Mouse (Mus musculus) cerebellum, adult 2 months (tissue): ENCODE measurements around the gene Rps6ka2. TPM values are rescaled to one million over a fixed set of nuclear protein-coding genes. Genes with fewer than 3 reads are reported as not detected.
A peak's percentile ranks its signal among the peaks of the same experiment; 100 is the strongest.
"Not testable (repeated sequence)": the region's sequence is repeated elsewhere in the genome, so short reads cannot be mapped to it uniquely, and the experiment has no call there.

ENCODE experiments used
- DNase-seq, 2 experiments: peaks; one replicate each; pipeline ENCODE4 v3.0.0; 2021
- H3K27ac ChIP-seq: fragments of 200-500 bp; 2 replicates; pipeline ENCODE4 v1.5.1; 2012; ENCODE audit warnings: low read length, control low read depth, inconsistent platforms; ENCODE audit not compliant: insufficient read depth
- H3K27me3 ChIP-seq: fragments of 200-500 bp; 2 replicates; pipeline ENCODE4 v1.6.1; 2012; ENCODE audit warnings: inconsistent platforms, mild to moderate bottlenecking, low read length, moderate library complexity; ENCODE audit not compliant: control insufficient read depth, insufficient read depth
- H3K4me1 ChIP-seq: fragments of 200-500 bp; 2 replicates; pipeline ENCODE4 v1.6.1; 2011; ENCODE audit warnings: low read length; ENCODE audit not compliant: control insufficient read depth, insufficient read depth
- H3K4me3 ChIP-seq: fragments of 200-500 bp; replicated peaks from 2 replicates; pipeline ENCODE3; 2011; ENCODE audit warnings: mild to moderate bottlenecking, low read depth, low read length, control low read depth; ENCODE audit not compliant: insufficient read depth
- CTCF ChIP-seq: fragments of 200-500 bp; IDR thresholded peaks from 2 replicates; pipeline ENCODE4 v1.5.1; 2011; ENCODE audit warnings: low read depth, mild to moderate bottlenecking, control low read depth, low read length, moderate library complexity, borderline replicate concordance; ENCODE audit not compliant: insufficient read depth
- POLR2A ChIP-seq: fragments of 200-500 bp; IDR thresholded peaks from 2 replicates; pipeline ENCODE4 v1.6.1; 2011; ENCODE audit warnings: low read length, control low read depth, borderline replicate concordance; ENCODE audit not compliant: insufficient read depth
- WGBS: fragments of 180-500 bp; shearing (Covaris S2); methylation state at CpG from one replicate; pipeline ENCODE4 v1.1.7; 2018; 5-methylcytosine and 5-hydroxymethylcytosine counted together
- polyA plus RNA-seq: library from polyadenylated mRNA; depleted of rRNA; stranded (reverse); fragments of >200 nt; gene quantifications from 2 replicates; pipeline ENCODE4 v1.2.3, GENCODE M21; 2012

Gene Rps6ka2
- polyA plus RNA-seq, 1 experiment, result 23.4 TPM

DNA sequence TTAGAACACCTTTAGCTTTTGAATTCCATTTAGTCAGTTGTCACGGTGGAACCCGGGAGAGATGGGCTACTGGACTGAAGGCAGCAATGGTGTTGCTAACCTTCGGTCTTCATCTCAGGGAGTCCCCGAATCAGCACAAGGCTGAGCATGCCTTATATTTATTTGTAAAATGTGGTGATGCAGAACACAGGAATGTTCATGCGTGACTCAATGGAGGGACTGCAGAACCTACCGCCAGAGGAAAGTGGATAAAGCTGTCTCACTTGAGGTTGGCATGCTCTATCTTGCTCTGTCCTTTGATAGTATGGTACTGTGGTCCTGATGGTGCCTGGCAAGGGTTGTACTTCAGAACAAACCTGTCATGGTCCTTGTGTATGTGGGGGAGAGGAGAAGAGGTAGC, 8.3 kb downstream of the Rps6ka2 start:
- H3K4me3 ChIP-seq, result no peak overlapping the region
- no peaks in the 10 kb centered on the region for H3K27me3 ChIP-seq
- H3K27ac ChIP-seq, result no peak overlapping the region
- WGBS, result 97% methylated on average over 6 of the region's 6 CpGs
- TF ChIP-seq POLR2A, result no peak
- no peak for TF ChIP-seq CTCF
- DNase-seq, result no peak
- H3K4me1 ChIP-seq, result peaks cover 20% of the 10 kb centered on the region

- Histone ChIP-seq H3K4me3 (no peak overlapping the region), H3K4me1 (peaks cover 18% of the 10 kb centered on the region), H3K27me3 (no peaks in the 10 kb centered on the region), H3K27ac (no peak overlapping the region)
- WGBS, result 60% methylated on average over 9 of the region's 9 CpGs
- TF ChIP-seq POLR2A (no peak), CTCF (no peak)
- DNase-seq, result no peak
Observed at GRCm38 (mm10) chr17:7182187-7182586, 12.3 kb downstream of the Rps6ka2 start.

DNA sequence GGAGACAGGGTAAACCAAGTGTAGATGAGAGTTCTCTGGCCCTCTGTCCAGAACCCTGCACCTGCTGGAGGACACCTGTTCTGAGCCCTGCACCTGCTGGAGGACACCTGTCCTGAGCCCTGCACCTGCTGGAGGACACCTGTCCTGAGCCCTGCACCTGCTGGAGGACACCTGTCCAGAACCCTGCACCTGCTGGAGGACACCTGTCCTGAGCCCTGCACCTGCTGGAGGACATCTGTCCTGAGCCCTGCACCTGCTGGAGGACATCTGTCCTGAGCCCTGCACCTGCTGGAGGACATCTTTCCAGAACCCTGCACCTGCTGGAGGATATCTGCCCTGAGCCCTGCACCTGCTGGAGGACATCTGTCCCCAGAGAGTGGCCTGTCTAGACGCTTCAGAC, 17.1 kb downstream of the Rps6ka2 start:
- H3K4me1 ChIP-seq, H3K4me3 ChIP-seq, H3K27ac ChIP-seq, DNase-seq, H3K27me3 ChIP-seq: not testable (repeated sequence)
- WGBS, result 63% methylated on average over 1 of the region's 1 CpGs

DNA sequence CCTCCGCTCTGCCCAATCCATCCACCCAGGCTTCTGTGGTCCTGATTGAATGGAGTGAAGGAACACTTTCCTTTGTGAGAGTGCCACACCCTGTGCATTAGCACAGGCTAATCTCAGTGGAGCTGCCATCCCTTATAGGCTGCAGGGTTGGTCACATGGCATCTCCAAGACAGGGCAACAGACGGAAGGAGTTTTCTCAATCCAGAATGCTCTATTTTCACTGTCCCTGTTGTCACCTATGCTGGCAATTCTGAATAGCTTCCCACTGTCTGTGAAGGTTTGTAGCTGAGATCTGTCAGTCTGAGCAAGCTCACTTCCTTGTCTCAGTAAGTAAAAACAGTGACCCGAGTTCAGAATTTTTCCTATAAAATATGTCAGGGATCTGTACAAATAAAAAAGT, 19.5 kb downstream of the Rps6ka2 start:
- Histone ChIP-seq H3K27ac (no peak overlapping the region), H3K27me3 (no peaks in the 10 kb centered on the region), H3K4me3 (no peak overlapping the region), H3K4me1 (no peaks in the 10 kb centered on the region; the same call in none of the 2 replicates)
- no peak for TF ChIP-seq POLR2A
- no peak for TF ChIP-seq CTCF
- WGBS, result 85% methylated on average over 3 of the region's 3 CpGs
- peak in 1 of 2 experiments; percentile 28 for DNase-seq

- Histone ChIP-seq H3K27me3 (no peaks in the 10 kb centered on the region), H3K4me1 (no peaks in the 10 kb centered on the region; the same call in none of the 2 replicates), H3K27ac (no peak overlapping the region), H3K4me3 (peak overlapping the region; percentile 46)
- WGBS, result 65% methylated on average over 10 of the region's 10 CpGs
- TF ChIP-seq CTCF (no peak), POLR2A (no peak)
- DNase-seq, result peak; percentile 38 to 56
Observed at GRCm38 (mm10) chr17:7189975-7190374, 20.1 kb downstream of the Rps6ka2 start.

DNA sequence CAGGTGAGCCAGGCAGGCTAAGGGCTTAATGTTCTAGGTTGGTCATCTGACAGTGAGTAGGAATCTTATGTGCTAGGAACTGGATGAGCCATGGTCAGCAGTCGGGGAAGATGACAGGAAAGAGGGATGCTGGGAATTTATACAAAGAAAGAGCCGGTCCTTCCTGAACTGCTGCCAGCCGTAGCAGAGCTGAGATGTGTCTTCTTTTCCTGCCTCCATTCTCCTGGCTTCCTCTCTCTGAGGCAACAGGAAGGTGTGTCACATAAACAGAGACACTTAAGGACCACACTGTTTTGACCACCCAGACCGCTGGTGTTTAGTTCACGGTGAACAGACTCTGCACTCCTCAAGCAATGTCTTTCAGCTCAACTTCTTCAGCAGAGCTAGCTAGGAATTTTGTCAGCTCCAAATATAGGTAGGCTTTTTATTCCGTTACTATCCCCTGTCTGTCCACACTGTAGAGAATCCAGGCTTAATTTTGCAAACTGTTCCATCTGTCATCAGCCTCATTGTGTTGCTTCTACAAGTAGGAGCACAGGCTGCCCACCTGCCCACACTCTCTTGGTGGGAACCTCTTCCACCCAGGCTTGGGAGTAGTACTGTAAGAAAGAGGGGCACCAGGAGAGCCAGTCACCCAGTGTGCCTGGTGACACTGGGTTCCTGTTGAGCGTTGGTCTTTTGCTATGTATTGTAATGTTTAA, 24.4 kb downstream of the Rps6ka2 start:
- no peak overlapping the region for H3K27ac ChIP-seq
- peaks cover 7% of the 10 kb centered on the region for H3K4me1 ChIP-seq
- no peak for TF ChIP-seq CTCF
- TF ChIP-seq POLR2A, result no peak
- no peaks in the 10 kb centered on the region for H3K27me3 ChIP-seq
- WGBS, result 82% methylated on average over 7 of the region's 7 CpGs
- H3K4me3 ChIP-seq, result no peak overlapping the region
- no peak for DNase-seq

DNA sequence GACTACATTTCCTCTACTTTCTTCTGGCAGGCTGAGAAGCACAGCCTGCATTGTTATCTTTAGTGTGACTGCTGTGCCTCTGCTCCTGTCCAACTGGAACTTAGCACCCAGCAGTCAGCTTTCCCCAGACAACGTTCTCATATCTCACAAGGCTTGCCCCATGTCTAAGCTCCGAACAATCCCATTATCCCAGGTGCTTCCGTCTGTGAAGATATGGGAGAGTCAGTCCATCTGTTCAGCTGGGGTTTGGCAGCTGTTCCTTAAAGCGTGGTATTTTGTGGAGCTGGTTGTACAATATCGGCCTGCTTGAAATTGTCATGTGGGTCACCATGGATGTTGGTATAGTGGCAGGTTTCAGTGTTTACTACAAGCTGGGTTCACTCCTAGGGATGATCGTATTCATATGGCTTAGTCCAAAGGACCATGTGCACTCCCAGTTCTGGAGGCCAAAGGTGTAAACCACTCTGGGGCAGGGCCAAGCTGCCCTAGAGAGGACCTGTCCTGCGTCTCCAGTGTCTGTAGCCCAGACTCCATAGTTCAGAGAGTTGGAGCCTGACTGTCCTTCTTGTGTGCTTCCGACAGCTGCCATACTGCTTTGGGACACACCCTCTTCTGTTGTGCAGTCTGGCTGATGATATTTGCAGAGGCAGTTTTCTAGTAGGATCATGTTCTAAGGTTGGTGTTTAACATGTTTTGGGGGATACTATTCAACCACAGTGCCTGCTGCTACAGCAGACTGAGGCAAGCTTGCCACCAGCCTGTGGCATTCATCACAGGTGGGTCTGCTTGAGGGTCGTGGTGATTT, 27.4 kb downstream of the Rps6ka2 start:
- peaks cover 7% of the 10 kb centered on the region; the same call in 1 of the 2 replicates for H3K4me1 ChIP-seq
- DNase-seq, result no peak
- WGBS, result 30% methylated on average over 9 of the region's 9 CpGs
- no peak overlapping the region for H3K4me3 ChIP-seq
- H3K27me3 ChIP-seq, result no peaks in the 10 kb centered on the region
- TF ChIP-seq CTCF (no peak), POLR2A (no peak)
- no peak overlapping the region for H3K27ac ChIP-seq

- no peak for DNase-seq
- no peak for TF ChIP-seq POLR2A
- no peak for TF ChIP-seq CTCF
- Histone ChIP-seq H3K4me1 (peaks cover 5% of the 10 kb centered on the region; the same call in 1 of the 2 replicates), H3K27ac (no peak overlapping the region), H3K4me3 (no peak overlapping the region), H3K27me3 (no peaks in the 10 kb centered on the region)
- 71% methylated on average over 11 of the region's 11 CpGs for WGBS
Observed at GRCm38 (mm10) chr17:7204771-7205406, 35.0 kb downstream of the Rps6ka2 start.
